15 mouse cellular contexts compared by ENCODE assay signal in genomic region chr12:111563076-111563629, GRCm38 (mm10). TPM values are rescaled to one million over a fixed set of nuclear protein-coding genes. Genes with fewer than 3 reads are reported as not detected.
A peak's percentile ranks its signal among the peaks of the same experiment; 100 is the strongest.
DNase-seq lines count a peak whose midpoint lies in the region; ATAC-seq lines count a peak whose summit lies in the region.
"Had no signal": no experiment of that assay in that cellular context is flagged by ENCODE, and none has a peak within 500 bp of the region (broad histone marks: within the 10 kb centered on the region; RNA-seq: fewer than 3 reads in every experiment).

No protein-coding gene starts in this region.

- 43% methylated on average over 5 of the region's 5 CpGs for WGBS in embryonic facial prominence, embryonic 15.5 days
- 51% methylated on average over 5 of the region's 5 CpGs for WGBS in embryonic facial prominence, embryonic 10.5 days
- WGBS in kidney, embryonic 14.5 days, result 42% methylated on average over 5 of the region's 5 CpGs
- 46% methylated on average over 5 of the region's 5 CpGs for WGBS in lung, embryonic 16.5 days

- H3K4me1 ChIP-seq in embryonic facial prominence, embryonic 15.5 days, result 0 out of 2 replicates have a peak, but pooled peaks cover 5% of the 10 kb centered on the region
- H3K4me1 ChIP-seq in embryonic facial prominence, embryonic 10.5 days, result peaks cover 21% of the 10 kb centered on the region
- H3K4me1 ChIP-seq in kidney, embryonic 14.5 days (ENCODE audit: control insufficient read depth, insufficient read depth, low read length), result 0 out of 2 replicates have a peak, but pooled peaks cover 6% of the 10 kb centered on the region
- H3K4me1 ChIP-seq in lung, embryonic 16.5 days (replicated peaks; ENCODE audit: control insufficient read depth, insufficient read depth, low read length), result peaks cover 9% of the 10 kb centered on the region
- H3K4me1 ChIP-seq: midbrain, embryonic 13.5 days had no signal

- H3K4me3 ChIP-seq in embryonic facial prominence, embryonic 15.5 days (replicated peaks), result no peak overlapping the region
- H3K4me3 ChIP-seq in embryonic facial prominence, embryonic 10.5 days, result no peak overlapping the region
- H3K4me3 ChIP-seq in kidney, embryonic 14.5 days (ENCODE audit: low read length), result no peak overlapping the region
- no peak overlapping the region for H3K4me3 ChIP-seq in lung, embryonic 16.5 days (ENCODE audit: low read length)
- H3K4me3 ChIP-seq: erythroblast, embryonic 14.5 days; midbrain, embryonic 13.5 days had no signal

- intact Hi-C loops in left cerebral cortex, postnatal 10 days (cut with DNase I), result no loop called here

- DNase-seq in embryonic facial prominence, embryonic 10.5 days (ENCODE audit: low spot score), result no peak
- DNase-seq in kidney, postnatal 25 days, result no peak
- DNase-seq in lung, postnatal 14 days, result no peak
- no peak for DNase-seq in urinary bladder, postnatal 36 days (ENCODE audit: low spot score in 2 of 2)
- DNase-seq in left cerebral cortex, postnatal 10 days (ENCODE audit: extremely low spot score in 1 of 2, low spot score in 2 of 2), result no peak
- DNase-seq: cerebellum, adult 18-20 months; forebrain, postnatal 0 days; gastrocnemius, postnatal 25 days; kidney, adult 9 months had no signal

- ATAC-seq in embryonic facial prominence, embryonic 15.5 days (ENCODE audit: insufficient number of reproducible peaks, low FRiP score, low TSS enrichment, low read depth), result no peak
- 0 out of 2 replicates have a peak, but pooled peaks have one; percentile 20 for ATAC-seq in kidney, embryonic 14.5 days (ENCODE audit: low FRiP score, low TSS enrichment)
- ATAC-seq in lung, embryonic 16.5 days (ENCODE audit: low read depth), result no peak
- ATAC-seq: forebrain, postnatal 0 days; hindbrain, embryonic 16.5 days; midbrain, embryonic 13.5 days had no signal

- H3K9ac ChIP-seq in embryonic facial prominence, embryonic 15.5 days, result no peak overlapping the region
- no peak overlapping the region for H3K9ac ChIP-seq in kidney, embryonic 14.5 days (ENCODE audit: low read depth, low read length)
- H3K9ac ChIP-seq in lung, embryonic 16.5 days (ENCODE audit: low read length), result peak overlapping the region; percentile 9; the same call in 1 of the 2 replicates
- H3K9ac ChIP-seq: forebrain, postnatal 0 days; midbrain, embryonic 13.5 days had no signal

- no peaks in the 10 kb centered on the region for H3K27me3 ChIP-seq in embryonic facial prominence, embryonic 15.5 days
- H3K27me3 ChIP-seq in embryonic facial prominence, embryonic 10.5 days (replicated peaks; ENCODE audit: low read depth, poor library complexity, severe bottlenecking), result no peaks in the 10 kb centered on the region
- H3K27me3 ChIP-seq in kidney, embryonic 14.5 days (ENCODE audit: control insufficient read depth, insufficient read depth, low read length), result no peaks in the 10 kb centered on the region
- H3K27me3 ChIP-seq in lung, embryonic 16.5 days (ENCODE audit: control insufficient read depth, insufficient read depth, low read depth, low read length), result no peaks in the 10 kb centered on the region
- H3K27me3 ChIP-seq: midbrain, embryonic 13.5 days had no signal

- H3K27ac ChIP-seq in embryonic facial prominence, embryonic 15.5 days (replicated peaks), result 0 out of 2 replicates have a peak overlapping the region, but pooled peaks have one; percentile 17
- H3K27ac ChIP-seq in embryonic facial prominence, embryonic 10.5 days (replicated peaks), result no peak overlapping the region
- H3K27ac ChIP-seq in kidney, embryonic 14.5 days (ENCODE audit: low read depth, low read length), result no peak overlapping the region
- no peak overlapping the region for H3K27ac ChIP-seq in lung, embryonic 16.5 days (ENCODE audit: low read length)
- H3K27ac ChIP-seq: midbrain, embryonic 13.5 days had no signal

- no peak overlapping the region for H3K4me2 ChIP-seq in embryonic facial prominence, embryonic 15.5 days (replicated peaks)
- H3K4me2 ChIP-seq in kidney, embryonic 14.5 days (replicated peaks; ENCODE audit: low read depth, low read length), result no peak overlapping the region
- no peak overlapping the region for H3K4me2 ChIP-seq in lung, embryonic 16.5 days (ENCODE audit: low read depth, low read length)
- H3K4me2 ChIP-seq: midbrain, embryonic 13.5 days had no signal

- H3K36me3 ChIP-seq in embryonic facial prominence, embryonic 15.5 days, result no peaks in the 10 kb centered on the region
- H3K36me3 ChIP-seq in embryonic facial prominence, embryonic 10.5 days (replicated peaks), result no peaks in the 10 kb centered on the region
- H3K36me3 ChIP-seq in kidney, embryonic 14.5 days (ENCODE audit: control insufficient read depth, insufficient read depth, low read length), result no peaks in the 10 kb centered on the region
- H3K36me3 ChIP-seq in lung, embryonic 16.5 days (ENCODE audit: control insufficient read depth, insufficient read depth, low read length), result no peaks in the 10 kb centered on the region
- H3K36me3 ChIP-seq: midbrain, embryonic 13.5 days had no signal

- no peaks in the 10 kb centered on the region for H3K9me3 ChIP-seq in embryonic facial prominence, embryonic 15.5 days (replicated peaks)
- H3K9me3 ChIP-seq in embryonic facial prominence, embryonic 10.5 days, result no peaks in the 10 kb centered on the region
- no peaks in the 10 kb centered on the region for H3K9me3 ChIP-seq in kidney, embryonic 14.5 days (ENCODE audit: control insufficient read depth, low read length)
- H3K9me3 ChIP-seq in lung, embryonic 16.5 days (ENCODE audit: control insufficient read depth, low read length), result no peaks in the 10 kb centered on the region
- H3K9me3 ChIP-seq: midbrain, embryonic 13.5 days had no signal

RNA-seq across cellular contexts. Expression of gene Mark3, which starts 11.2 kb away (rescaled TPM):
- 37.7 and 40.1 TPM in 2 replicates for polyA plus RNA-seq in embryonic facial prominence, embryonic 15.5 days (2015; fragmentation: Nextera tagmentation; extraction: Ambion mirVana)
- 41.7 and 45.6 TPM in 2 replicates for polyA plus RNA-seq in embryonic facial prominence, embryonic 10.5 days (2016; fragmentation: Nextera tagmentation; extraction: Ambion mirVana)
- 61.5 and 73.6 TPM in 2 replicates for polyA plus RNA-seq in kidney, embryonic 14.5 days (2014; fragmentation: Nextera tagmentation; extraction: Ambion mirVana)
- 23.5 and 24.0 TPM in 2 replicates for polyA plus RNA-seq in lung, embryonic 16.5 days (2015; fragmentation: Nextera tagmentation; extraction: Ambion mirVana)
- 100 to 1,000 TPM; 132 to 137 TPM for total RNA-seq in left cerebral cortex, postnatal 10 days (2021)

RNA-seq across cellular contexts. Expression of gene Eif5, which starts 25.3 kb away (rescaled TPM):
- 488 and 504 TPM in 2 replicates for polyA plus RNA-seq in embryonic facial prominence, embryonic 15.5 days (2015; fragmentation: Nextera tagmentation; extraction: Ambion mirVana)
- polyA plus RNA-seq in embryonic facial prominence, embryonic 10.5 days (2016; fragmentation: Nextera tagmentation; extraction: Ambion mirVana), result 722 and 727 TPM in 2 replicates
- polyA plus RNA-seq in kidney, embryonic 14.5 days (2014; fragmentation: Nextera tagmentation; extraction: Ambion mirVana), result 605 and 611 TPM in 2 replicates
- polyA plus RNA-seq in lung, embryonic 16.5 days (2015; fragmentation: Nextera tagmentation; extraction: Ambion mirVana), result 390 and 418 TPM in 2 replicates
- total RNA-seq in left cerebral cortex, postnatal 10 days (2021), result 100 to 1,000 TPM; 265 to 276 TPM
